ENCODE assay signal across 9 mouse cellular contexts in the genomic region with DNA sequence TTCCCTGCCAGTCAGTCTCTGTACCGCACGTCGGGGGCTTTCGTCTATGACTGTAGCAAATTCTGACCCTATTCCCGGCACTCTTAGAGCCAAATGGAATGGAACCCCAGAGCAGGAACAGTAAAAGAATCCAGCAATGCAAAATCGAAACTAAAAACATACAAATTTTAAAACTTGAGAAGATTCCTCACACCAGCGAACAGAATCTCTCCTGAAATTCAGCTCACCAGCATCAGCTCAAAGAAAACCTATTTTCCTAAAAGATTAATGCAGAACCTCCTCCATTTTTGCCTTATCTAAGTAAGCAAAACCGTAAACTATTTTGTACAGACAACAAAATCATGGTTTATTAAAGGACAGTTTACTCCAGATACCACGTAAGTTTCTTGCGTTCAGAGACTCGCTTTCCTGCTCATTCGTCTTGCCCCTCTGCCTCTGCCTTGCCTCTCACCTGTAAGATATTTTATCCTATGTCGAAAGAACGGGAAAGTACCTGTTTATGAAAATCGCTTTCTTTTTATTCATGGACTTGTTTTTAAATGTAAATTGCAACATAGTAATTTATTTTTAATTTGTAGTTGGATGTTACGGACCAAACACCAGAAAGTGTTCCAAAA. TPM values are rescaled to one million over a fixed set of nuclear protein-coding genes. Genes with fewer than 3 reads are reported as not detected.
A peak's percentile ranks its signal among the peaks of the same experiment; 100 is the strongest.
DNase-seq lines count a peak whose midpoint lies in the region; ATAC-seq and TF ChIP-seq lines count a peak whose summit lies in the region.
"Had no signal": no experiment of that assay in that cellular context is flagged by ENCODE, and none has a peak within 500 bp of the region (broad histone marks: within the 10 kb centered on the region; RNA-seq: fewer than 3 reads in every experiment).

No protein-coding gene starts in this region.

- H3K36me3 ChIP-seq in embryonic facial prominence, embryonic 12.5 days: no peaks in the 10 kb centered on the region
- H3K36me3 ChIP-seq in hindbrain, postnatal 0 days (ENCODE audit: insufficient read depth, low read length): no peaks in the 10 kb centered on the region
- no peaks in the 10 kb centered on the region for H3K36me3 ChIP-seq in midbrain, postnatal 0 days (ENCODE audit: insufficient read depth, low read length)

- H3K27me3 ChIP-seq in embryonic facial prominence, embryonic 12.5 days: peaks cover 62% of the 10 kb centered on the region
- peaks cover 63% of the 10 kb centered on the region for H3K27me3 ChIP-seq in hindbrain, postnatal 0 days (ENCODE audit: insufficient read depth, low read length)
- peaks cover 42% of the 10 kb centered on the region for H3K27me3 ChIP-seq in midbrain, postnatal 0 days (ENCODE audit: insufficient read depth, low read length)

- no peak for ATAC-seq in embryonic facial prominence, embryonic 12.5 days (ENCODE audit: insufficient number of reproducible peaks, insufficient read depth, low FRiP score, low TSS enrichment)
- no peak for ATAC-seq in hindbrain, postnatal 0 days
- no peak for ATAC-seq in midbrain, postnatal 0 days (ENCODE audit: low FRiP score)
- ATAC-seq: inflammation-experienced regulatory T-cells, adult 6 months had no signal

- peak overlapping the region; percentile 95 for H3K9ac ChIP-seq in embryonic facial prominence, embryonic 12.5 days
- H3K9ac ChIP-seq in hindbrain, postnatal 0 days (replicated peaks; ENCODE audit: low read length): peak overlapping the region; percentile 50; the same call in 1 of the 2 replicates
- peak overlapping the region; percentile 24 for H3K9ac ChIP-seq in midbrain, postnatal 0 days (replicated peaks; ENCODE audit: low read length, poor library complexity, severe bottlenecking)

- peak overlapping the region; percentile 87 for H3K4me2 ChIP-seq in embryonic facial prominence, embryonic 12.5 days (replicated peaks)
- peak overlapping the region; percentile 62; the same call in 1 of the 2 replicates for H3K4me2 ChIP-seq in hindbrain, postnatal 0 days (ENCODE audit: low read depth, low read length)
- H3K4me2 ChIP-seq in midbrain, postnatal 0 days (ENCODE audit: low read depth, low read length, poor library complexity, severe bottlenecking): no peak overlapping the region

- no peak for TF ChIP-seq CTCF in layer of hippocampus, adult 2 months (conservative IDR thresholded peaks at IDR 0.05)
- TF ChIP-seq CTCF in hindbrain, postnatal 0 days (IDR thresholded peaks at IDR 0.05; ENCODE audit: low read depth): no peak
- TF ChIP-seq CTCF in midbrain, postnatal 0 days (IDR thresholded peaks at IDR 0.05): no peak

- H3K4me1 ChIP-seq in embryonic facial prominence, embryonic 12.5 days: peaks cover 23% of the 10 kb centered on the region
- no peaks in the 10 kb centered on the region for H3K4me1 ChIP-seq in hindbrain, postnatal 0 days (ENCODE audit: insufficient read depth, low read length)
- H3K4me1 ChIP-seq in midbrain, postnatal 0 days (ENCODE audit: insufficient read depth, low read length): peaks cover 3% of the 10 kb centered on the region; the same call in 1 of the 2 replicates

- 3% methylated on average over 16 of the region's 16 CpGs for WGBS in embryonic facial prominence, embryonic 12.5 days
- 7% methylated on average over 16 of the region's 16 CpGs for WGBS in hindbrain, postnatal 0 days
- 4% methylated on average over 16 of the region's 16 CpGs for WGBS in midbrain, postnatal 0 days

- peak overlapping the region; percentile 57 for H3K27ac ChIP-seq in layer of hippocampus, adult 2 months
- H3K27ac ChIP-seq in embryonic facial prominence, embryonic 12.5 days: peak overlapping the region; percentile 98
- H3K27ac ChIP-seq in hindbrain, postnatal 0 days: peak overlapping the region; percentile 69; the same call in 1 of the 2 replicates
- no peak overlapping the region; the same call in 1 of the 2 replicates for H3K27ac ChIP-seq in midbrain, postnatal 0 days (ENCODE audit: low read depth, low read length)

- H3K9me3 ChIP-seq in embryonic facial prominence, embryonic 12.5 days: no peaks in the 10 kb centered on the region
- H3K9me3 ChIP-seq in hindbrain, postnatal 0 days (ENCODE audit: low read length): no peaks in the 10 kb centered on the region
- H3K9me3 ChIP-seq in midbrain, postnatal 0 days (ENCODE audit: low read length): no peaks in the 10 kb centered on the region

- no peak for DNase-seq in layer of hippocampus, adult 2 months (ENCODE audit: low spot score in 2 of 2)
- no peak for DNase-seq in layer of hippocampus, adult 9-10 months (ENCODE audit: low spot score)
- no peak for DNase-seq in hindbrain, postnatal 0 days (ENCODE audit: low spot score)
- no peak for DNase-seq in midbrain, postnatal 0 days (ENCODE audit: low spot score)
- DNase-seq in ovary, postnatal 36 days (ENCODE audit: low spot score): no peak
- no peak for DNase-seq in cerebellum, adult 11-12 months
- DNase-seq in right cerebral cortex, adult 18-20 months: no peak

- peak overlapping the region; percentile 47 for H3K4me3 ChIP-seq in layer of hippocampus, adult 2 months
- peak overlapping the region; percentile 68 for H3K4me3 ChIP-seq in embryonic facial prominence, embryonic 12.5 days
- peak overlapping the region; percentile 42 for H3K4me3 ChIP-seq in hindbrain, postnatal 0 days (ENCODE audit: low read length)
- H3K4me3 ChIP-seq in midbrain, postnatal 0 days (ENCODE audit: low read depth, low read length): peak overlapping the region; percentile 38

RNA-seq across cellular contexts. Expression of a gene that starts 2.5 kb away (rescaled TPM):
- total RNA-seq in layer of hippocampus, adult 2 months (2021): 1 to 10 TPM; 4.2 to 5.2 TPM
- 10.4 and 11.6 TPM in 2 replicates for polyA plus RNA-seq in embryonic facial prominence, embryonic 12.5 days (2016; fragmentation: Nextera tagmentation; extraction: Ambion mirVana)
- total RNA-seq in hindbrain, postnatal 0 days (2014; rRNA removed): 11.9 and 16.2 TPM in 2 replicates
- 1.8 and 2.0 TPM in 2 replicates for polyA plus RNA-seq in hindbrain, postnatal 0 days (2015; fragmentation: Nextera tagmentation; extraction: Ambion mirVana)
- 12.6 and 17.1 TPM in 2 replicates for total RNA-seq in midbrain, postnatal 0 days (2014; rRNA removed)
- 1.8 and 2.2 TPM in 2 replicates for polyA plus RNA-seq in midbrain, postnatal 0 days (2015; fragmentation: Nextera tagmentation; extraction: Ambion mirVana)
- polyA plus RNA-seq: inflammation-experienced regulatory T-cells, adult 6 months had no signal

Comparison
In these comparisons a context has a peak if more than half of its experiments do, and no peak if none do; other contexts are left out.
1. H3K9ac ChIP-seq: peak in every context shown above with its lines; median percentile 95 in embryonic facial prominence, embryonic 12.5 days; 50 in hindbrain, postnatal 0 days; 24 in midbrain, postnatal 0 days.